Mouse (Mus musculus): Measurements from ENCODE around the gene Tal1. TPM values are rescaled to one million over a fixed set of nuclear protein-coding genes. Genes with fewer than 3 reads are reported as not detected.

Gene Tal1
- polyA plus RNA-seq, 1 experiment from 2014 or later = 1.8 TPM

- 81% methylated on average over 4 of the region's 4 CpGs for WGBS
- no peaks in the 10 kb centered on the region for H3K9me3 ChIP-seq
- H3K4me3 ChIP-seq = no peak overlapping the region
- ATAC-seq (ENCODE audit: borderline replicate concordance, extremely low read depth, low FRiP score, low TSS enrichment) = no peak
- peaks cover 3% of the 10 kb centered on the region; the same call in 1 of the 2 replicates for H3K27me3 ChIP-seq
- no peak overlapping the region for H3K9ac ChIP-seq
- no peak overlapping the region for H3K4me2 ChIP-seq
- no peak overlapping the region for H3K27ac ChIP-seq
- H3K4me1 ChIP-seq = peaks cover 23% of the 10 kb centered on the region
- no peaks in the 10 kb centered on the region for H3K36me3 ChIP-seq
These were observed 37.2 kb downstream of the Tal1 start for GRCm38 (mm10) chr4:115093331-115093864.

- H3K4me1 ChIP-seq = peaks cover 18% of the 10 kb centered on the region
- no peaks in the 10 kb centered on the region for H3K9me3 ChIP-seq
- H3K27me3 ChIP-seq = peaks cover 3% of the 10 kb centered on the region; the same call in 1 of the 2 replicates
- no peak overlapping the region for H3K4me2 ChIP-seq
- H3K36me3 ChIP-seq = no peaks in the 10 kb centered on the region
- 83% methylated on average over 2 of the region's 2 CpGs for WGBS
- H3K27ac ChIP-seq = no peak overlapping the region
- no peak overlapping the region for H3K4me3 ChIP-seq
- no peak for ATAC-seq (ENCODE audit: borderline replicate concordance, extremely low read depth, low FRiP score, low TSS enrichment)
- no peak overlapping the region for H3K9ac ChIP-seq
These were observed 37.8 kb downstream of the Tal1 start for GRCm38 (mm10) chr4:115094056-115094455.

- peak overlapping the region; percentile 79 for H3K4me2 ChIP-seq
- H3K9ac ChIP-seq = no peak overlapping the region; the same call in 1 of the 2 replicates
- H3K27ac ChIP-seq = peak overlapping the region; percentile 64
- peaks cover 6% of the 10 kb centered on the region; the same call in 1 of the 2 replicates for H3K27me3 ChIP-seq
- no peaks in the 10 kb centered on the region for H3K9me3 ChIP-seq
- WGBS = under 1% methylated on average over 27 of the region's 31 CpGs
- H3K4me1 ChIP-seq = peaks cover 18% of the 10 kb centered on the region
- no peaks in the 10 kb centered on the region for H3K36me3 ChIP-seq
- H3K4me3 ChIP-seq = peak overlapping the region; percentile 39
- peak; percentile 83 for ATAC-seq (ENCODE audit: borderline replicate concordance, extremely low read depth, low FRiP score, low TSS enrichment)
These were observed 39.6 kb downstream of the Tal1 start for GRCm38 (mm10) chr4:115095671-115096434.

GRCm38 (mm10) chr4:115096435-115097145 lies 40.4 kb downstream of the Tal1 start:
- no peaks in the 10 kb centered on the region for H3K36me3 ChIP-seq
- ATAC-seq (ENCODE audit: borderline replicate concordance, extremely low read depth, low FRiP score, low TSS enrichment) = 0 out of 2 replicates have a peak, but pooled peaks have one; percentile 23
- H3K4me2 ChIP-seq = peak overlapping the region; percentile 79
- H3K9ac ChIP-seq = no peak overlapping the region
- peak overlapping the region; percentile 64 for H3K27ac ChIP-seq
- H3K4me1 ChIP-seq = peaks cover 18% of the 10 kb centered on the region
- peak overlapping the region; percentile 39 for H3K4me3 ChIP-seq
- H3K9me3 ChIP-seq = no peaks in the 10 kb centered on the region
- 10% methylated on average over 11 of the region's 11 CpGs for WGBS
- peaks cover 6% of the 10 kb centered on the region; the same call in 1 of the 2 replicates for H3K27me3 ChIP-seq

- H3K36me3 ChIP-seq = no peaks in the 10 kb centered on the region
- WGBS = under 1% methylated on average over 6 of the region's 6 CpGs
- H3K27me3 ChIP-seq = peaks cover 6% of the 10 kb centered on the region; the same call in 1 of the 2 replicates
- H3K4me3 ChIP-seq = peak overlapping the region; percentile 16; the same call in 1 of the 2 replicates
- no peak for ATAC-seq (ENCODE audit: borderline replicate concordance, extremely low read depth, low FRiP score, low TSS enrichment)
- peak overlapping the region; percentile 79 for H3K4me2 ChIP-seq
- no peaks in the 10 kb centered on the region for H3K9me3 ChIP-seq
- H3K27ac ChIP-seq = no peak overlapping the region
- peaks cover 18% of the 10 kb centered on the region for H3K4me1 ChIP-seq
- no peak overlapping the region for H3K9ac ChIP-seq
These were observed 40.9 kb downstream of the Tal1 start for GRCm38 (mm10) chr4:115097146-115097496.

GRCm38 (mm10) chr4:115101682-115102081 lies 45.5 kb downstream of the Tal1 start:
- Histone ChIP-seq H3K27ac (no peak overlapping the region), H3K4me3 (no peak overlapping the region), H3K36me3 (no peaks in the 10 kb centered on the region), H3K4me2 (0 out of 2 replicates have a peak overlapping the region, but pooled peaks have one; percentile 23), H3K9me3 (no peaks in the 10 kb centered on the region), H3K9ac (no peak overlapping the region), H3K27me3 (peaks cover 2% of the 10 kb centered on the region; the same call in 1 of the 2 replicates), H3K4me1 (peaks cover 5% of the 10 kb centered on the region)
- 32% methylated on average over 6 of the region's 6 CpGs for WGBS
- peak; percentile 35; the same call in 1 of the 2 replicates for ATAC-seq (ENCODE audit: borderline replicate concordance, extremely low read depth, low FRiP score, low TSS enrichment)

GRCm38 (mm10) chr4:115103510-115103909 lies 47.3 kb downstream of the Tal1 start:
- H3K4me3 ChIP-seq = no peak overlapping the region
- H3K27me3 ChIP-seq = 0 out of 2 replicates have a peak, but pooled peaks cover 2% of the 10 kb centered on the region
- no peak overlapping the region for H3K4me2 ChIP-seq
- H3K4me1 ChIP-seq = no peaks in the 10 kb centered on the region
- no peak for ATAC-seq (ENCODE audit: borderline replicate concordance, extremely low read depth, low FRiP score, low TSS enrichment)
- WGBS = 51% methylated on average over 4 of the region's 4 CpGs
- no peak overlapping the region for H3K27ac ChIP-seq
- H3K36me3 ChIP-seq = no peaks in the 10 kb centered on the region
- H3K9me3 ChIP-seq = no peaks in the 10 kb centered on the region
- no peak overlapping the region for H3K9ac ChIP-seq

- Histone ChIP-seq H3K9ac (no peak overlapping the region), H3K36me3 (no peaks in the 10 kb centered on the region), H3K4me3 (no peak overlapping the region), H3K9me3 (no peaks in the 10 kb centered on the region), H3K4me2 (no peak overlapping the region), H3K4me1 (no peaks in the 10 kb centered on the region), H3K27me3 (no peaks in the 10 kb centered on the region; the same call in 1 of the 2 replicates), H3K27ac (no peak overlapping the region)
- WGBS = 45% methylated on average over 2 of the region's 2 CpGs
- no peak for ATAC-seq (ENCODE audit: borderline replicate concordance, extremely low read depth, low FRiP score, low TSS enrichment)
These were observed 54.9 kb downstream of the Tal1 start for GRCm38 (mm10) chr4:115111167-115111566.

GRCm38 (mm10) chr4:115113266-115113665 lies 57.0 kb downstream of the Tal1 start:
- Histone ChIP-seq H3K4me2 (no peak overlapping the region), H3K4me3 (no peak overlapping the region), H3K27me3 (no peaks in the 10 kb centered on the region; the same call in 1 of the 2 replicates), H3K9me3 (no peaks in the 10 kb centered on the region), H3K36me3 (no peaks in the 10 kb centered on the region), H3K4me1 (no peaks in the 10 kb centered on the region), H3K27ac (no peak overlapping the region), H3K9ac (no peak overlapping the region)
- WGBS = 19% methylated on average over 5 of the region's 5 CpGs
- ATAC-seq (ENCODE audit: borderline replicate concordance, extremely low read depth, low FRiP score, low TSS enrichment) = no peak

- Histone ChIP-seq H3K4me1 (no peaks in the 10 kb centered on the region), H3K36me3 (no peaks in the 10 kb centered on the region), H3K4me3 (no peak overlapping the region), H3K9me3 (no peaks in the 10 kb centered on the region), H3K27ac (no peak overlapping the region), H3K27me3 (no peaks in the 10 kb centered on the region), H3K4me2 (no peak overlapping the region), H3K9ac (no peak overlapping the region)
- no peak for ATAC-seq (ENCODE audit: borderline replicate concordance, extremely low read depth, low FRiP score, low TSS enrichment)
- 79% methylated on average over 3 of the region's 3 CpGs for WGBS
These were observed 63.4 kb downstream of the Tal1 start for GRCm38 (mm10) chr4:115119642-115120041.

- no peak for ATAC-seq (ENCODE audit: borderline replicate concordance, extremely low read depth, low FRiP score, low TSS enrichment)
- no peak overlapping the region for H3K4me3 ChIP-seq
- H3K9me3 ChIP-seq = no peaks in the 10 kb centered on the region
- H3K27me3 ChIP-seq = no peaks in the 10 kb centered on the region
- H3K4me2 ChIP-seq = no peak overlapping the region
- no peak overlapping the region for H3K27ac ChIP-seq
- no peak overlapping the region for H3K9ac ChIP-seq
- 63% methylated on average over 2 of the region's 2 CpGs for WGBS
- H3K4me1 ChIP-seq = no peaks in the 10 kb centered on the region
- no peaks in the 10 kb centered on the region for H3K36me3 ChIP-seq
These were observed 64.9 kb downstream of the Tal1 start for GRCm38 (mm10) chr4:115121162-115121561.

Measured in lung, embryonic 15.5 days (tissue).